Comparison of ENCODE assay signal across 8 mouse cellular contexts in the genomic region with DNA sequence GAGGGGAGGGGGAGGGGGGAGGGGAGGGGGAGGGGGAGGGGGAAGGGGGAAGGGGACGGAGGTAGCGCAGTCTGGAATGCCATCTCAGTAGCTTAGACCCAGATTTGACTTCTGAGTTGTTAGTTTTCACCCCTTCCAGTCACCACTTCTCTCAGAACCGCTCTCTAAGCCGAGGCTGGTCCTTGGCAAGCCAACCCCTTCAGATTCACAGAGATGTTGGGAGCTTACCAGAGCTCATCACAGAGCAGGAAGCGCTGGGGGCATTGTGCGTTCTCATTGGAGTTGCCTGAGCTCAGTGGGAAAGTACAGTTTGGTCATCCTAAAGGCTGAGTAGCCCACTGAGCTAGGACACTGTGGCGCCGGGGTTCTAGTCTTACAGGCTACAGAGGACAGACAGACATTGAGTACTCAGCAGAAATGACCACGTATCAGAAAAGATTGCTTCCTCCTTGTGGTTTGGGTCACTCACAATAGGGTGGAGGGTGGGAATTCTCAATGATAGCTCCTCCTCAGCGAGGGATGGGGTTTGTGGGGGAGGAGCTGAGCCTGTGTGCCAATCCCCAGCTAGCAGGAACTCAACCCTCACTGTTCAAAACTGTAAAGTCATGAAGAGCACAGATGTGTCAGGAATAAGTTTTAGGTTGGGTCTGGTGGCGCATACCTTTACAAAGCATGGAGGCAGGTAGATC. TPM values are rescaled to one million over a fixed set of nuclear protein-coding genes. Genes with fewer than 3 reads are reported as not detected.
DNase-seq lines count a peak whose midpoint lies in the region; ATAC-seq lines count a peak whose summit lies in the region.

No protein-coding gene starts in this region.

- H3K4me3 ChIP-seq in hindbrain, embryonic 12.5 days = no peak overlapping the region

- DNase-seq in gastrocnemius, postnatal 25 days = peak; percentile 55
- DNase-seq in gastrocnemius, postnatal 10 days = no peak
- DNase-seq in c-Kit-positive CD71-negative TER-119-negative erythroid progenitor cells, embryonic 14.5 days (ENCODE audit: low read depth) = peak; percentile 49
- DNase-seq in kidney, postnatal 10 days = peak; percentile 55
- no peak for DNase-seq in adrenal gland, postnatal 10 days

- H3K4me1 ChIP-seq in hindbrain, embryonic 12.5 days = 0 out of 2 replicates have a peak, but pooled peaks cover 4% of the 10 kb centered on the region

- WGBS in hindbrain, embryonic 12.5 days = 28% methylated on average over 11 of the region's 11 CpGs

- H3K9ac ChIP-seq in hindbrain, embryonic 12.5 days = no peak overlapping the region

- no peak overlapping the region for H3K27ac ChIP-seq in hindbrain, embryonic 12.5 days

- H3K9me3 ChIP-seq in hindbrain, embryonic 12.5 days (replicated peaks) = no peaks in the 10 kb centered on the region

- H3K27me3 ChIP-seq in hindbrain, embryonic 12.5 days = no peaks in the 10 kb centered on the region

- no peaks in the 10 kb centered on the region for H3K36me3 ChIP-seq in hindbrain, embryonic 12.5 days

- no peak overlapping the region for H3K4me2 ChIP-seq in hindbrain, embryonic 12.5 days (replicated peaks)

- ATAC-seq in megakaryocyte progenitor cell, adult 5-6 weeks (replicated peaks; ENCODE audit: poor library complexity) = peak; percentile 91
- no peak for ATAC-seq in hindbrain, embryonic 12.5 days (ENCODE audit: low FRiP score)
- ATAC-seq in cerebellum, adult (ENCODE audit: insufficient number of reproducible peaks, low FRiP score, low TSS enrichment) = no peak

RNA-seq across cellular contexts. Expression of gene Helz2, which starts 2.0 kb away (rescaled TPM):
- total RNA-seq in gastrocnemius, postnatal 25 days (2021) = 1 to 10 TPM; 2.5 to 3.4 TPM
- 1 to 10 TPM; 3.2 to 4.0 TPM for total RNA-seq in gastrocnemius, postnatal 10 days (2021)
- total RNA-seq in megakaryocyte progenitor cell, adult 5-6 weeks (2015) = 3.4 and 5.0 TPM in 2 replicates
- 4.0 and 4.8 TPM in 2 replicates for total RNA-seq in megakaryocyte progenitor cell, adult 5-6 weeks (2017)
- 0.81 and 0.87 TPM in 2 replicates for polyA plus RNA-seq in hindbrain, embryonic 12.5 days (2016; fragmentation: Nextera tagmentation; extraction: Ambion mirVana)
- 10 to 100 TPM; 14.8 to 16.3 TPM for total RNA-seq in adrenal gland, postnatal 10 days (2021)

RNA-seq across cellular contexts. Expression of gene Fndc11, which starts 24.0 kb away (rescaled TPM):
- total RNA-seq in gastrocnemius, postnatal 25 days (2021) = not detected
- not detected for total RNA-seq in gastrocnemius, postnatal 10 days (2021)
- not detected in 2 replicates for total RNA-seq in megakaryocyte progenitor cell, adult 5-6 weeks (2015)
- not detected in 2 replicates for total RNA-seq in megakaryocyte progenitor cell, adult 5-6 weeks (2017)
- polyA plus RNA-seq in hindbrain, embryonic 12.5 days (2016; fragmentation: Nextera tagmentation; extraction: Ambion mirVana) = 0.15 TPM in 1 of 2 replicates, not detected in the other
- under 1 TPM in 1 of 2 experiments, not detected in 1; 0.30 TPM for total RNA-seq in adrenal gland, postnatal 10 days (2021)

RNA-seq across cellular contexts. Expression of gene Srms, which starts 30.9 kb away (rescaled TPM):
- total RNA-seq in gastrocnemius, postnatal 25 days (2021) = under 1 TPM; 0.20 to 0.24 TPM
- under 1 TPM; 0.12 to 0.14 TPM for total RNA-seq in gastrocnemius, postnatal 10 days (2021)
- not detected in 2 replicates for total RNA-seq in megakaryocyte progenitor cell, adult 5-6 weeks (2015)
- total RNA-seq in megakaryocyte progenitor cell, adult 5-6 weeks (2017) = not detected in 2 replicates
- 0.08 TPM in 1 of 2 replicates, not detected in the other for polyA plus RNA-seq in hindbrain, embryonic 12.5 days (2016; fragmentation: Nextera tagmentation; extraction: Ambion mirVana)
- total RNA-seq in adrenal gland, postnatal 10 days (2021) = under 1 TPM; 0.30 to 0.36 TPM

RNA-seq across cellular contexts. Expression of gene Ptk6, which starts 41.3 kb away (rescaled TPM):
- not detected for total RNA-seq in gastrocnemius, postnatal 25 days (2021)
- not detected for total RNA-seq in gastrocnemius, postnatal 10 days (2021)
- not detected in 2 replicates for total RNA-seq in megakaryocyte progenitor cell, adult 5-6 weeks (2015)
- total RNA-seq in megakaryocyte progenitor cell, adult 5-6 weeks (2017) = not detected in 2 replicates
- polyA plus RNA-seq in hindbrain, embryonic 12.5 days (2016; fragmentation: Nextera tagmentation; extraction: Ambion mirVana) = not detected in 2 replicates
- under 1 TPM; 0.06 to 0.12 TPM for total RNA-seq in adrenal gland, postnatal 10 days (2021)

RNA-seq across cellular contexts. Expression of gene Gmeb2, which starts 44.0 kb away (rescaled TPM):
- 1 to 10 TPM; 6.1 to 6.3 TPM for total RNA-seq in gastrocnemius, postnatal 25 days (2021)
- total RNA-seq in gastrocnemius, postnatal 10 days (2021) = 10 to 100 TPM in 1 of 2 experiments, 1 to 10 TPM in 1; 9.1 to 11.0 TPM
- total RNA-seq in megakaryocyte progenitor cell, adult 5-6 weeks (2015) = 12.5 and 12.6 TPM in 2 replicates
- 13.4 and 13.6 TPM in 2 replicates for total RNA-seq in megakaryocyte progenitor cell, adult 5-6 weeks (2017)
- polyA plus RNA-seq in hindbrain, embryonic 12.5 days (2016; fragmentation: Nextera tagmentation; extraction: Ambion mirVana) = 21.9 and 22.5 TPM in 2 replicates
- 10 to 100 TPM; 18.1 to 20.7 TPM for total RNA-seq in adrenal gland, postnatal 10 days (2021)

Comparison
In these comparisons a context has a peak if more than half of its experiments do, and no peak if none do; other contexts are left out.
1. DNase-seq: peak in gastrocnemius, postnatal 25 days (single experiment), c-Kit-positive CD71-negative TER-119-negative erythroid progenitor cells, embryonic 14.5 days (single experiment) and kidney, postnatal 10 days (single experiment); none in gastrocnemius, postnatal 10 days (single experiment) and adrenal gland, postnatal 10 days (single experiment).